Mouse (Mus musculus): ENCODE data around the gene Slc16a2. TPM values are rescaled to one million over a fixed set of nuclear protein-coding genes. Genes with fewer than 3 reads are reported as not detected.

The Slc16a2 gene
- total RNA-seq, 1 experiment from 2014 or later, result 0.29 TPM

GRCm38 (mm10) chrX:103742057-103742315, 79.8 kb downstream of the Slc16a2 start:
- ATAC-seq (replicated peaks; ENCODE audit: insufficient number of reproducible peaks, low FRiP score, low TSS enrichment, poor library complexity, severe bottlenecking), result no peak

- ATAC-seq (replicated peaks; ENCODE audit: insufficient number of reproducible peaks, low FRiP score, low TSS enrichment, poor library complexity, severe bottlenecking), result no peak
Observed at GRCm38 (mm10) chrX:103741215-103742056, 80.3 kb downstream of the Slc16a2 start.

- no peak for ATAC-seq (replicated peaks; ENCODE audit: insufficient number of reproducible peaks, low FRiP score, low TSS enrichment, poor library complexity, severe bottlenecking)
Observed at GRCm38 (mm10) chrX:103734041-103734625, 87.7 kb downstream of the Slc16a2 start.

GRCm38 (mm10) chrX:103733091-103733490, 88.7 kb downstream of the Slc16a2 start:
- no peak for ATAC-seq (replicated peaks; ENCODE audit: insufficient number of reproducible peaks, low FRiP score, low TSS enrichment, poor library complexity, severe bottlenecking)

- no peak for ATAC-seq (replicated peaks; ENCODE audit: insufficient number of reproducible peaks, low FRiP score, low TSS enrichment, poor library complexity, severe bottlenecking)
Observed at GRCm38 (mm10) chrX:103732033-103732703, 89.6 kb downstream of the Slc16a2 start.

DNA sequence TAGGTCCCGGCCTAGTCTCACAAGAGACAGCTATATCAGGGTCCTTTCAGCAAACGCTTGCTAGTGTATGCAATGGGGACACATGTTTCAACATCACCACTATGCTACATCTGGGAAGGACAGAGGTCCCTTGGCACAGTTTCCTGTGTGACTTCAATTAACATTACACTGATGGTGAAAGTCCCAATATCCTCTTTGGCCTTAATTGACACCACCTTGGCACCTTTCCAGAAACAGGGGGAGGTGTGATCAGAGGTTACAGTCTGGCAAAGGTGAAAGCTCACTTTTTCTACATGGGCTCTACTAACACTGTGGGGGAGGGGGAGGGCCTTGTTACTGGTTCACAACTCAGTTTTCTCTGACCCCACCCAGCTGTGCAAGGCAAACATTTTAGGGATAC, 99.3 kb downstream of the Slc16a2 start:
- ATAC-seq (replicated peaks; ENCODE audit: insufficient number of reproducible peaks, low FRiP score, low TSS enrichment, poor library complexity, severe bottlenecking), result no peak

DNA sequence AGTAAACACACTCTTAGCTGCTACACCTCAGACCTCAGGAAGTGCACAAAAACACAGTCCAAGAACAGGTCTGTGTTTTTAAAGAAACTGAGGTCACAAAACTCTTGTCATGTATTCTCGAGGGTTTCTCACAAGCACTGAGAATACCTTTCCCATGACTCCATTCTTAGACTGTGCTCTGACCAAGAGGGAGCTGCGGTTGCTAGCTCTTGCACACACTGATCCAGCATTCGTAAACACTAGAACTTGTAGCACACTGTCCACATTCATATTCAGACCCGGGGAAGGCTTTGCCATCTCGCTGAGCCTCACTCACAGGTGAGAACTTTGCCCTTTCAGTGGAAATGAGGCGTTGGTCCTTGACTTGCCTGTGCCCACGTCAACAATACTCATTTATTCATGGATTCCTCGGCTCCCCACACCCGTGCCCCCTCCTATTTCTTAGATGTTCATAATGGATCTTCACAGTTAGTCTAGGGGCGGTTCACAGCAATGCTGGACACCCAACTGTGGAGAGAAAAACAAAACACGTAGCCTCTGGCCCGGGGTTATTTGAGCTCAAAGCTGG, 102.1 kb downstream of the Slc16a2 start:
- no peak for ATAC-seq (replicated peaks; ENCODE audit: insufficient number of reproducible peaks, low FRiP score, low TSS enrichment, poor library complexity, severe bottlenecking)

DNA sequence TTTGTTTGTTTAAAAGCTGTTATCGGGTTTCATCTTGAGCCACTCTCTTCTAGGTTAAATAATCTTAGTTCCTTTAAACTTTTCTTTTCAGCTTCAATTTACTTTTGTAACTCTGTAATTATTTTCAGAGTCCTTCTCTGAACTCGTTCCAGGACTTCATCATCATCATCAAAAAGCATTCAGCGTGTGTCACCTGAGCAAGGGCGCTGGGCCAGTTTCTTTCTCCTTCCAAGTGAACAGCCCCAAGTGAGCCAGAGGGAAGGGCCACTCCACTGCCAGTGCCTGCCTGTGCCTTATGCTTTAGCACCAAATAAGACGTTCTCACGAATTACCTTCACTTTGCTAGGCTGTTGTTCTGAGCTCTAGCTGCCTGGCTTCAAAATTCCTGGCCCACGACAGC, 108.9 kb downstream of the Slc16a2 start:
- no peak for ATAC-seq (replicated peaks; ENCODE audit: insufficient number of reproducible peaks, low FRiP score, low TSS enrichment, poor library complexity, severe bottlenecking)

DNA sequence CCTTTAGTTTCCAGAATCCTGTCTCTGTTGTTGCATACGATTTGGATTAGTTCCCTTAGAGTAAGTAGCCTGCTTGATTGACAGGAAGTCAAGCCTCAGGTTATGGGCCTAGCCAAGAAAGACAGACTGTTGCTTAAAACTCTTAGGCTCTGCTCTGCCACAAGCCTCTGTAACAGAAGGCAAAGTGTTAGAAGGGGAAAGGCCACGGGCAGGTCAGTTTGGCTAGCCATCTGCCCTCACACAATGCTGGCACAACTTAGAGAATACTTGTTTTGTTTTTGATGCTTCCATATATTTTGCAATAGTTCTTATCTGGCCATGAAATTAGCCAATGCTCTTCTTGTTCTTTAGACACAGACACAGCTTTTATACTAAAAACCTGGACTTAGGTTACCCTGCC, 112.1 kb downstream of the Slc16a2 start:
- ATAC-seq (replicated peaks; ENCODE audit: insufficient number of reproducible peaks, low FRiP score, low TSS enrichment, poor library complexity, severe bottlenecking), result no peak

- no peak for ATAC-seq (replicated peaks; ENCODE audit: insufficient number of reproducible peaks, low FRiP score, low TSS enrichment, poor library complexity, severe bottlenecking)
Observed at GRCm38 (mm10) chrX:103708592-103708991, 113.2 kb downstream of the Slc16a2 start.

DNA sequence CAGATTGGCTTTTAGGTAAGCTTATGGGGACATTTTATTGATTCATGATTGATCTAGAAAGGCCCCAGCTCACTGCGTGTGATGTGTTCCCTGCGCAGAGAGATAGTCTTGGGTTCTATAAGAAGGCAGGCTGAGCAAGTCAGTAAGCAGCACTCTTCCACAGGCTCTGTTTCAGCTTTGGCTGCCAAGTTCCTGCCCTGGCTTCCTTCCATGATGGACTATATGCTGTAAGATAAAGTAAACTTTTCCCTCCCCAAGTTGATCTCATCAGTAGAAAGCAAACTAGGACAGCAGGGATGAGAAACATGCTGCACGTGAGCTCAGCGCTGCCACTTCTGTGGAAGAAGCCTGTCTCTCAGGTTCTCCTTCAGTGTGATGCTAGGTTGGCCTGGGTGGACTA, 117.2 kb downstream of the Slc16a2 start:
- ATAC-seq (replicated peaks; ENCODE audit: insufficient number of reproducible peaks, low FRiP score, low TSS enrichment, poor library complexity, severe bottlenecking), result no peak

DNA sequence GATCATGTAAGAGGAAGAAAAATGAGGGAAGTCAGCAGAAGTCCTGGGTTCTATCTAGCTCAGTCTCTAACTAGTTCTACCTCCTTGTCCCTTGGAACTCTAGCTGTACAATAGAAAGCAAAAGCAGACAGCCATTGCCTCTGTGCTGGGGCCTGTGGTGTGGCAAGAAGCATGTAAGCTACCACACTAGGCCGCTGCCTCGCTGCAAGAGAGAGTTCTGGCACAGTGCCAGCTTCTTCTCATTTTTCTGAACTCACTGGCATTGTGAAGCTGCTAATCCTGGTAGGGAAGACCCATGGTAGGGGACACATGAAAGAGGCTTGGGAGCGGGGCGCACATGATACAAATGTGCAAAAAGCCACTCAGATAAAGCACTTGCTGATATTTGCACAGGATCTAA, 117.8 kb downstream of the Slc16a2 start:
- no peak for ATAC-seq (replicated peaks; ENCODE audit: insufficient number of reproducible peaks, low FRiP score, low TSS enrichment, poor library complexity, severe bottlenecking)

GRCm38 (mm10) chrX:103697796-103698195, 124.0 kb downstream of the Slc16a2 start:
- ATAC-seq (replicated peaks; ENCODE audit: insufficient number of reproducible peaks, low FRiP score, low TSS enrichment, poor library complexity, severe bottlenecking), result no peak

DNA sequence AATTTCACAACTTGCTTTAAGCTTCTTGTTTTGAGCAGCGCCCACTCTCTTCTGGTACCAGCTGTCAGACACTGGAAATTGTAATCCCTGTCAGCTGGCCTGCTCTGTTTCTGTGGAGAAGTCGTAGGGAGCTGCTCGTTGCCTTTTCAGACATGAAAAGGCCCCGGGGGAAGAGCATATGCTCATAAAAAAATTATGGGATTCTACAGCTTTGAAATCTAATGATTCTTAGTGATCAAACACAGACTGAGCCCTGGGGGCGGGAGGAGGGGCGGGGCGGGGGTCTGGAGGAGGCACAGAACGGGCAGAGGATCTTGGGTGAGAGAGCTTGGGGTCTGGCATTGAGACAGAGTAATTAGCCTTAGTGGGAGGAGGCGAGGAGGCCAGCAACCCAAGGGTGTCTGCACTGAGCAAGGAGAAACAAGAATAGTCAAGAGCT, 125.7 kb downstream of the Slc16a2 start:
- no peak for ATAC-seq (replicated peaks; ENCODE audit: insufficient number of reproducible peaks, low FRiP score, low TSS enrichment, poor library complexity, severe bottlenecking)

- ATAC-seq (replicated peaks; ENCODE audit: insufficient number of reproducible peaks, low FRiP score, low TSS enrichment, poor library complexity, severe bottlenecking), result no peak
Observed at GRCm38 (mm10) chrX:103695165-103695996, 126.4 kb downstream of the Slc16a2 start.

GRCm38 (mm10) chrX:103694787-103695164, 127.0 kb downstream of the Slc16a2 start:
- ATAC-seq (replicated peaks; ENCODE audit: insufficient number of reproducible peaks, low FRiP score, low TSS enrichment, poor library complexity, severe bottlenecking), result 0 out of 2 replicates have a peak, but pooled peaks have one; percentile 17

- no peak for ATAC-seq (replicated peaks; ENCODE audit: insufficient number of reproducible peaks, low FRiP score, low TSS enrichment, poor library complexity, severe bottlenecking)
Observed at GRCm38 (mm10) chrX:103694381-103694780, 127.4 kb downstream of the Slc16a2 start.

GRCm38 (mm10) chrX:103692916-103693315, 128.9 kb downstream of the Slc16a2 start:
- no peak for ATAC-seq (replicated peaks; ENCODE audit: insufficient number of reproducible peaks, low FRiP score, low TSS enrichment, poor library complexity, severe bottlenecking)

DNA sequence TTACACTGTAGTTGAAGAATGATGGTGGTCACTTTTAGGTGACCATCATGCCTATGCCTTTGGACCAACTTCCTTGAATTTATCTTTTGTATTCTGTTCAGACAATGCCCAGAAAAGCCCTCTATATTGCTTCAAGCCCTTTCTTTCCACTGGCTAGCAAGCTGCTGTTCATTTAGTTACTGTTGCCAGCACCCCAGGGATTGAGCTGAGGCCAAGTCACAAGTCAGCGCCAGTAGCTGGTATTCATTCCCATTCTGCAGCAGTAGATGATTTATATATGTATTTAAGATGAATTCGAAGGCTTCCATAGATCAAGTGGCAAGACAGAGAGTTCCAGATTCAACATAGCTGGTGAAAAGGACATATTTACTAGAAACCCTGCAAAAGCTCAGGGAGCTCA, 133.2 kb downstream of the Slc16a2 start:
- no peak for ATAC-seq (replicated peaks; ENCODE audit: insufficient number of reproducible peaks, low FRiP score, low TSS enrichment, poor library complexity, severe bottlenecking)

Measured in monocyte, adult 5-6 weeks (primary cell).